Mouse (Mus musculus): ENCODE measurements around the gene Vrk1. TPM values are rescaled to one million over a fixed set of nuclear protein-coding genes. Genes with fewer than 3 reads are reported as not detected.
A peak's percentile ranks its signal among the peaks of the same experiment; 100 is the strongest.

Vrk1 gene
- total RNA-seq, 2 experiments from 2014 or later = 13.8 to 50.0 TPM

GRCm38 (mm10) chr12:105995940-105996339 lies 14.1 kb upstream of the Vrk1 start:
- no peak for ATAC-seq (replicated peaks; ENCODE audit: low FRiP score, poor library complexity, severe bottlenecking)

- no peak for ATAC-seq (replicated peaks; ENCODE audit: low FRiP score, poor library complexity, severe bottlenecking)
Observed at GRCm38 (mm10) chr12:105997028-105997786, 12.8 kb upstream of the Vrk1 start.

GRCm38 (mm10) chr12:106001775-106002174 lies 8.3 kb upstream of the Vrk1 start:
- ATAC-seq (replicated peaks; ENCODE audit: low FRiP score, poor library complexity, severe bottlenecking) = no peak

GRCm38 (mm10) chr12:106004719-106005118 lies 5.3 kb upstream of the Vrk1 start:
- ATAC-seq (replicated peaks; ENCODE audit: low FRiP score, poor library complexity, severe bottlenecking) = no peak

- no peak for ATAC-seq (replicated peaks; ENCODE audit: low FRiP score, poor library complexity, severe bottlenecking)
Observed at GRCm38 (mm10) chr12:106006218-106006617, 3.8 kb upstream of the Vrk1 start.

- ATAC-seq (replicated peaks; ENCODE audit: low FRiP score, poor library complexity, severe bottlenecking) = no peak
Observed at GRCm38 (mm10) chr12:106008348-106009050, 1.5 kb upstream of the Vrk1 start.

GRCm38 (mm10) chr12:106009122-106009870 lies 732 bp upstream of the Vrk1 start:
- no peak for ATAC-seq (replicated peaks; ENCODE audit: low FRiP score, poor library complexity, severe bottlenecking)

GRCm38 (mm10) chr12:106012161-106012560 lies 2.1 kb downstream of the Vrk1 start:
- no peak for ATAC-seq (replicated peaks; ENCODE audit: low FRiP score, poor library complexity, severe bottlenecking)

- no peak for ATAC-seq (replicated peaks; ENCODE audit: low FRiP score, poor library complexity, severe bottlenecking)
Observed at GRCm38 (mm10) chr12:106016265-106017012, 6.4 kb downstream of the Vrk1 start.

GRCm38 (mm10) chr12:106020063-106020462 lies 10.0 kb downstream of the Vrk1 start:
- no peak for ATAC-seq (replicated peaks; ENCODE audit: low FRiP score, poor library complexity, severe bottlenecking)

- no peak for ATAC-seq (replicated peaks; ENCODE audit: low FRiP score, poor library complexity, severe bottlenecking)
Observed at GRCm38 (mm10) chr12:106023652-106024051, 13.6 kb downstream of the Vrk1 start.

- peak; percentile 79 for ATAC-seq (replicated peaks; ENCODE audit: low FRiP score, poor library complexity, severe bottlenecking)
Observed at GRCm38 (mm10) chr12:106025416-106025815, 15.4 kb downstream of the Vrk1 start.

GRCm38 (mm10) chr12:106026385-106027134 lies 16.5 kb downstream of the Vrk1 start:
- peak; percentile 76 for ATAC-seq (replicated peaks; ENCODE audit: low FRiP score, poor library complexity, severe bottlenecking)

GRCm38 (mm10) chr12:106027372-106027771 lies 17.3 kb downstream of the Vrk1 start:
- ATAC-seq (replicated peaks; ENCODE audit: low FRiP score, poor library complexity, severe bottlenecking) = no peak

- ATAC-seq (replicated peaks; ENCODE audit: low FRiP score, poor library complexity, severe bottlenecking) = no peak
Observed at GRCm38 (mm10) chr12:106029582-106029981, 19.6 kb downstream of the Vrk1 start.

GRCm38 (mm10) chr12:106030146-106030745 lies 20.2 kb downstream of the Vrk1 start:
- ATAC-seq (replicated peaks; ENCODE audit: low FRiP score, poor library complexity, severe bottlenecking) = no peak

GRCm38 (mm10) chr12:106030796-106031195 lies 20.8 kb downstream of the Vrk1 start:
- no peak for ATAC-seq (replicated peaks; ENCODE audit: low FRiP score, poor library complexity, severe bottlenecking)

- no peak for ATAC-seq (replicated peaks; ENCODE audit: low FRiP score, poor library complexity, severe bottlenecking)
Observed at GRCm38 (mm10) chr12:106031916-106032315, 21.9 kb downstream of the Vrk1 start.

- ATAC-seq (replicated peaks; ENCODE audit: low FRiP score, poor library complexity, severe bottlenecking) = no peak
Observed at GRCm38 (mm10) chr12:106032361-106032760, 22.3 kb downstream of the Vrk1 start.

Data from erythroblast, adult 5-6 weeks (primary cell).